ENCODE assay signal across 13 mouse cellular contexts in the genomic region with DNA sequence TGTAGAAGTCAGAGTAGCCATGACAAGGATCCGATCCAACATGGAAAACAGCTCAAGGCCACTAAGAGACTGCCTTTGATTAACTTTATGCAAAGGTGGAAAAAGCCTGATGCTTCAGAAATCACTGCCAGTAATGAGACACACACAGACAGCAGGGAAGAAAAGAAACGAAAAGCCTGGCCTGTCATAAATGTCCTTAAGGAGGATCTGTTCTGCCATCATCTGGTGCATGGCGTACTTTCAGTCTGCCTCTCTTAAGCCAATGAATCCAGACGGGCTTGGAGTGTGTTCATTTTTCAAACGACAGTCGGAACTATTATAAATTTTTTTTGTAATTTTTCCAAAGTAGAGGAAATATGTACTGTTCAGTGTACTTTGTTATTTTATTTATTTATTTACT.
DNase-seq lines count a peak whose midpoint lies in the region; ATAC-seq and TF ChIP-seq lines count a peak whose summit lies in the region.
"Had no signal": no experiment of that assay in that cellular context is flagged by ENCODE, and none has a peak within 500 bp of the region (broad histone marks: within the 10 kb centered on the region; RNA-seq: fewer than 3 reads in every experiment).

No protein-coding gene starts in this region.

- H3K27ac ChIP-seq in intestine, postnatal 0 days (ENCODE audit: low read depth, low read length), result no peak overlapping the region
- H3K27ac ChIP-seq in intestine, embryonic 16.5 days (ENCODE audit: low read length), result no peak overlapping the region
- peak overlapping the region; percentile 59; the same call in 1 of the 2 replicates for H3K27ac ChIP-seq in midbrain, embryonic 13.5 days
- no peak overlapping the region for H3K27ac ChIP-seq in midbrain, embryonic 11.5 days (ENCODE audit: low read depth, low read length)
- H3K27ac ChIP-seq in forebrain, embryonic 13.5 days, result no peak overlapping the region
- peak overlapping the region; percentile 11; the same call in 1 of the 2 replicates for H3K27ac ChIP-seq in small intestine, adult 2 months (ENCODE audit: insufficient read depth, low read depth, low read length)
- H3K27ac ChIP-seq: liver, embryonic 12.5 days; midbrain, embryonic 12.5 days had no signal

- no peaks in the 10 kb centered on the region for H3K36me3 ChIP-seq in intestine, postnatal 0 days (ENCODE audit: control insufficient read depth, insufficient read depth)
- no peaks in the 10 kb centered on the region for H3K36me3 ChIP-seq in intestine, embryonic 16.5 days (ENCODE audit: control insufficient read depth, insufficient read depth, low read length)
- H3K36me3 ChIP-seq in midbrain, embryonic 13.5 days, result no peaks in the 10 kb centered on the region
- H3K36me3 ChIP-seq in midbrain, embryonic 11.5 days (ENCODE audit: control insufficient read depth, insufficient read depth, low read length), result no peaks in the 10 kb centered on the region
- no peaks in the 10 kb centered on the region for H3K36me3 ChIP-seq in forebrain, embryonic 13.5 days (ENCODE audit: poor library complexity, severe bottlenecking)
- no peaks in the 10 kb centered on the region for H3K36me3 ChIP-seq in small intestine, adult 2 months (ENCODE audit: control insufficient read depth, insufficient read depth, low read length)
- H3K36me3 ChIP-seq: liver, embryonic 12.5 days; midbrain, embryonic 12.5 days had no signal

- no peak overlapping the region for H3K4me2 ChIP-seq in intestine, postnatal 0 days (replicated peaks; ENCODE audit: low read depth)
- H3K4me2 ChIP-seq in intestine, embryonic 16.5 days (ENCODE audit: low read depth, low read length), result no peak overlapping the region
- no peak overlapping the region for H3K4me2 ChIP-seq in midbrain, embryonic 13.5 days (replicated peaks)
- no peak overlapping the region for H3K4me2 ChIP-seq in midbrain, embryonic 11.5 days
- H3K4me2 ChIP-seq in forebrain, embryonic 13.5 days, result no peak overlapping the region
- H3K4me2 ChIP-seq: heart, embryonic 11.5 days; liver, embryonic 12.5 days; midbrain, embryonic 12.5 days had no signal

- no peak overlapping the region for H3K4me3 ChIP-seq in intestine, postnatal 0 days (ENCODE audit: low read depth, low read length)
- no peak overlapping the region for H3K4me3 ChIP-seq in intestine, embryonic 16.5 days (ENCODE audit: low read length)
- H3K4me3 ChIP-seq in midbrain, embryonic 13.5 days (replicated peaks), result no peak overlapping the region
- H3K4me3 ChIP-seq in midbrain, embryonic 11.5 days (ENCODE audit: low read depth, low read length), result no peak overlapping the region
- H3K4me3 ChIP-seq in forebrain, embryonic 13.5 days, result no peak overlapping the region
- H3K4me3 ChIP-seq in small intestine, adult 2 months (ENCODE audit: low read depth, low read length), result no peak overlapping the region
- H3K4me3 ChIP-seq: liver, embryonic 12.5 days; midbrain, embryonic 12.5 days had no signal

- no peaks in the 10 kb centered on the region for H3K9me3 ChIP-seq in intestine, postnatal 0 days (ENCODE audit: control insufficient read depth)
- no peaks in the 10 kb centered on the region for H3K9me3 ChIP-seq in intestine, embryonic 16.5 days (ENCODE audit: control insufficient read depth, low read length)
- no peaks in the 10 kb centered on the region for H3K9me3 ChIP-seq in midbrain, embryonic 13.5 days
- H3K9me3 ChIP-seq in midbrain, embryonic 11.5 days (ENCODE audit: control insufficient read depth, low read length), result no peaks in the 10 kb centered on the region
- H3K9me3 ChIP-seq in forebrain, embryonic 13.5 days (replicated peaks), result no peaks in the 10 kb centered on the region; the same call in 1 of the 2 replicates
- H3K9me3 ChIP-seq: liver, embryonic 12.5 days; midbrain, embryonic 12.5 days had no signal

- WGBS in intestine, postnatal 0 days, result 69% methylated on average over 6 of the region's 6 CpGs
- 73% methylated on average over 6 of the region's 6 CpGs for WGBS in intestine, embryonic 16.5 days
- WGBS in midbrain, embryonic 13.5 days, result 63% methylated on average over 6 of the region's 6 CpGs
- WGBS in midbrain, embryonic 11.5 days, result 79% methylated on average over 6 of the region's 6 CpGs
- 62% methylated on average over 6 of the region's 6 CpGs for WGBS in forebrain, embryonic 13.5 days
- 55% methylated on average over 6 of the region's 6 CpGs for WGBS in small intestine, adult 2 months

- TF ChIP-seq CTCF in intestine, postnatal 0 days (IDR thresholded peaks at IDR 0.05; ENCODE audit: low read depth), result peak; percentile 50
- no peak for TF ChIP-seq CTCF in small intestine, adult 2 months (IDR thresholded peaks at IDR 0.05; ENCODE audit: extremely low read depth, insufficient read length, insufficient replicate concordance, low read depth, low read length)

- no peak for DNase-seq in midbrain, embryonic 11.5 days (ENCODE audit: low spot score, missing footprints)
- DNase-seq in ovary, postnatal 10 days (ENCODE audit: low spot score), result no peak
- DNase-seq: adrenal gland, adult 8-10 months; embryo, embryonic 11 days; right cerebral cortex, postnatal 4 days had no signal

- no peak for ATAC-seq in intestine, postnatal 0 days
- no peak for ATAC-seq in intestine, embryonic 16.5 days
- ATAC-seq in midbrain, embryonic 13.5 days, result peak; percentile 56; the same call in 1 of the 2 replicates
- no peak for ATAC-seq in midbrain, embryonic 11.5 days (ENCODE audit: low FRiP score)
- ATAC-seq in forebrain, embryonic 13.5 days, result peak; percentile 68; the same call in 1 of the 2 replicates
- ATAC-seq: liver, embryonic 12.5 days had no signal

- no peaks in the 10 kb centered on the region for H3K27me3 ChIP-seq in intestine, postnatal 0 days (replicated peaks; ENCODE audit: control insufficient read depth, insufficient read depth, low read length)
- H3K27me3 ChIP-seq in intestine, embryonic 16.5 days (replicated peaks; ENCODE audit: control insufficient read depth, insufficient read depth, low read length), result no peaks in the 10 kb centered on the region
- no peaks in the 10 kb centered on the region for H3K27me3 ChIP-seq in midbrain, embryonic 13.5 days
- H3K27me3 ChIP-seq in midbrain, embryonic 11.5 days (ENCODE audit: control insufficient read depth, insufficient read depth, low read length), result no peaks in the 10 kb centered on the region
- peaks cover 8% of the 10 kb centered on the region; the same call in 1 of the 2 replicates for H3K27me3 ChIP-seq in forebrain, embryonic 13.5 days
- no peaks in the 10 kb centered on the region for H3K27me3 ChIP-seq in small intestine, adult 2 months (ENCODE audit: control insufficient read depth, insufficient read depth, low read length)
- H3K27me3 ChIP-seq: liver, embryonic 12.5 days; midbrain, embryonic 12.5 days had no signal

- no peak overlapping the region for H3K9ac ChIP-seq in intestine, postnatal 0 days (ENCODE audit: low read depth, low read length)
- H3K9ac ChIP-seq in intestine, embryonic 16.5 days (ENCODE audit: low read depth, low read length), result no peak overlapping the region
- no peak overlapping the region for H3K9ac ChIP-seq in midbrain, embryonic 13.5 days (replicated peaks)
- H3K9ac ChIP-seq in midbrain, embryonic 11.5 days (ENCODE audit: low read length), result no peak overlapping the region
- H3K9ac ChIP-seq in forebrain, embryonic 13.5 days, result no peak overlapping the region
- H3K9ac ChIP-seq: liver, embryonic 12.5 days; midbrain, embryonic 12.5 days had no signal

- no peaks in the 10 kb centered on the region for H3K4me1 ChIP-seq in intestine, postnatal 0 days (replicated peaks; ENCODE audit: control insufficient read depth, insufficient read depth, low read length)
- H3K4me1 ChIP-seq in intestine, embryonic 16.5 days (ENCODE audit: control insufficient read depth, insufficient read depth, low read length), result peaks cover 8% of the 10 kb centered on the region
- peaks cover 8% of the 10 kb centered on the region for H3K4me1 ChIP-seq in midbrain, embryonic 13.5 days (replicated peaks)
- 0 out of 2 replicates have a peak, but pooled peaks cover 4% of the 10 kb centered on the region for H3K4me1 ChIP-seq in midbrain, embryonic 11.5 days (ENCODE audit: control insufficient read depth, insufficient read depth, low read length)
- peaks cover 6% of the 10 kb centered on the region for H3K4me1 ChIP-seq in forebrain, embryonic 13.5 days
- peaks cover 7% of the 10 kb centered on the region; the same call in 1 of the 2 replicates for H3K4me1 ChIP-seq in small intestine, adult 2 months (ENCODE audit: control insufficient read depth, insufficient read depth, insufficient read length, low read length)

- TF ChIP-seq POLR2A in small intestine, adult 2 months (IDR thresholded peaks at IDR 0.05; ENCODE audit: low read depth, low read length), result no peak

Comparison
In these comparisons a context has a peak if more than half of its experiments do, and no peak if none do; other contexts are left out.
1. ATAC-seq: peak in midbrain, embryonic 13.5 days (single experiment) and forebrain, embryonic 13.5 days (single experiment); none in intestine, postnatal 0 days (single experiment), intestine, embryonic 16.5 days (single experiment) and midbrain, embryonic 11.5 days (single experiment).
2. H3K27ac ChIP-seq: peak in midbrain, embryonic 13.5 days (single experiment) and small intestine, adult 2 months (single experiment); none in intestine, postnatal 0 days (single experiment), intestine, embryonic 16.5 days (single experiment), midbrain, embryonic 11.5 days (single experiment) and forebrain, embryonic 13.5 days (single experiment).